Mouse (Mus musculus): ENCODE measurements at regions not wholly inside any gene's neighbourhood (a gene's known extent, or its start where the extent isn't known, plus 50 kb on each side); places are given as distances from the start of the nearest gene placed in this dataset.

DNA sequence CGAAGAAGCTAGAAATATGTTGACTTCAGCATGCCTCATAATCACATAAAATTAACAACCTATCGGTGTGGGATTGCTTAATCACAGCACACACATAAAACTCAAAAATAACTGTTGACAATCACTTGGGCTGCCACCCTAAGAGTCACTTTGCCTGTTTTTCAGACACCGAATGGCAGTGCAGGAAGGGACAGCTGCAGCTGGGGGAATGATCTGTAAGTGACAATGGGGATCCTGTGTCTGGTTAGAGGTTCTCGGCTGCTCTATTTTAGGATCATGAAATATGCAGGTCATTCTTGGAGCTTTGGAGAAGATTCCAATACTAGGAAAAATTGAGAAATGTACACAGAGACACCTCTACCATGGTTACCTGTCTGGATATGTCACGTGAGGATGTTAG is 54.4 kb upstream of the Tcf12 start:
- DNase-seq (ENCODE audit: low read depth, low spot score) (no peak), ATAC-seq (no peak)
- in situ Hi-C loops (cut with MboI; ENCODE audit: low pct_unique_long_range_greater_than_20kb) = no loop called here
- CTCF ChIA-PET = interaction anchor here (0.9 to 1.3 kb wide), 2 partner anchors 13 to 14 kb away, joined by 3 read pairs; no protein-coding TSS in a partner anchor
- H3K27me3 ChIP-seq = no peaks in the 10 kb centered on the region
- POLR2A ChIA-PET = interaction anchor here (0.7 kb wide), 1 partner anchor 11 kb away, joined by 3 read pairs; no protein-coding TSS in a partner anchor
- no peak for TF ChIP-seq CTCF (IDR thresholded peaks at IDR 0.05)

DNA sequence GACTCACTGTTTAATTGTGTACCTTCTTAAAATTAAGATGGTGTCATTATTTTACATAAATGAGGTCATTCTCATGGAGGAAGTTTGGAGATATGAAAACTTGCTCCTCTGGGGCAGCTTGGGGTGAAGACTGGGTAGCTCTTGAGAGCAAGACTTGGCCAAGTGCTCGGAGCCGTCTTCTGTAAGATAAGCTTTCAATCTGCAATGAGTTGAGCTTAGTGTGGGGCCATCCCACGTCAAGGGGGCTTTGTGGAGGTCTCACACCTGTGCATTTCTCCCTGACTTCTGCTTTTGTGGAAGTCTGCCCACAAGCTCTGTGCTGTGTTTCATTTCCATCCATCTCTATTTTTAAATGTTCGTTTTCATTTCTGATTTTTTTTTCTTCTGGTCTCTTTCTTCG is 54.9 kb upstream of the Tcf12 start:
- no peak for ATAC-seq

DNA sequence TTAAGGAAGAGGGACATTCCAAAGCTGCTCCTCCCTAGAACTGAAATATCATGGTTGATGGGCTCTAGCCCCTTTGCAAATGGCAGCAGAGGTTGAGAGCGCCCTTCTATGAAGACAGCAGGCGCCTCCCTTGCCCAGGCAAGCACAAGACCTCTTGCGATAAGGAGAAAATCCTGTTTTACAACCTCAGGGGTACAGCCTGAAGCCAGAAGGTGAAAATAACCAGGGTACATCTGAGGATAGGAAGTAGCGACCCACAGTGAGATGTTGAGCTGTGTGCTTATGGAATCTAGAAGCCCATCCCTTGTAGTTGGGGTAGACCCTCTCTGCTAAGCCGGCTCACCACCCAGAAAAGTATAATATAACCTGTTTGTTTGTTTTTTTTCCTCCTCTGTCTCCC is 57.6 kb upstream of the Tcf12 start:
- no peaks in the 10 kb centered on the region for H3K27me3 ChIP-seq
- ATAC-seq (no peak), DNase-seq (ENCODE audit: low read depth, low spot score) (no peak)
- TF ChIP-seq CTCF (IDR thresholded peaks at IDR 0.05) = no peak
- POLR2A ChIA-PET = no interaction called here
- CTCF ChIA-PET = interaction anchor here (1.5 kb wide), 1 partner anchor 13 kb away, joined by 4 read pairs; no protein-coding TSS in a partner anchor
- in situ Hi-C loops (cut with MboI; ENCODE audit: low pct_unique_long_range_greater_than_20kb) = no loop called here

More for the DNA sequence above, 54.9 kb upstream of the Tcf12 start:
- POLR2A ChIA-PET = no interaction called here
- TF ChIP-seq CTCF (IDR thresholded peaks at IDR 0.05) = no peak
- no peak for DNase-seq (ENCODE audit: low read depth, low spot score)
- H3K27me3 ChIP-seq = no peaks in the 10 kb centered on the region
- in situ Hi-C loops (cut with MboI; ENCODE audit: low pct_unique_long_range_greater_than_20kb) = no loop called here
- CTCF ChIA-PET = interaction anchor here (0.9 to 1.3 kb wide), 2 partner anchors 12 to 14 kb away, joined by 3 read pairs; no protein-coding TSS in a partner anchor

DNA sequence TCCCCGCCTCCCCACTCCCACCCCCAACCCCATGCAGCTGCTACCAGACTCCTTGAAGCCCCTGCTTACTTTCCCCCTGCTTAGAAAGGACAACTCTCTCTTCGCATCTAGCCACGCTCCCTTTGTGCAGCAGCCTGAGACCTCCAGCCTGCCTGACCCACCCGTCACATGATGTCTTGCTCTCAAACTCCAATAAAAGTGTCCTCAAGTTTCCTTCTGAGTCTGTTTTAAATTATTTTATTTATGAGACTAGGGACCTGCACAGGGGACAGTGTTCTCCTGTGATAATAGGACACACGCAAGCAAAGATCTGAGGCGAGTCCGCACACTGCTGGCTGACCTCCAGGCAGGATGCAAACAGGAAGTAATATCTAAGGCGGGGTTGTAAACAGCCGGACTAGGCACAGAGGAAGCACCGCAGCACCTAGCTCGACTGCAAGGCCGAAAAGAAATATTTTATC is 58.1 kb upstream of the Tcf12 start:
- CTCF ChIA-PET = no interaction called here
- DNase-seq (ENCODE audit: low read depth, low spot score) (no peak), ATAC-seq (no peak)
- no peaks in the 10 kb centered on the region for H3K27me3 ChIP-seq
- POLR2A ChIA-PET = no interaction called here
- in situ Hi-C loops (cut with MboI; ENCODE audit: low pct_unique_long_range_greater_than_20kb) = no loop called here
- no peak for TF ChIP-seq CTCF (IDR thresholded peaks at IDR 0.05)

DNA sequence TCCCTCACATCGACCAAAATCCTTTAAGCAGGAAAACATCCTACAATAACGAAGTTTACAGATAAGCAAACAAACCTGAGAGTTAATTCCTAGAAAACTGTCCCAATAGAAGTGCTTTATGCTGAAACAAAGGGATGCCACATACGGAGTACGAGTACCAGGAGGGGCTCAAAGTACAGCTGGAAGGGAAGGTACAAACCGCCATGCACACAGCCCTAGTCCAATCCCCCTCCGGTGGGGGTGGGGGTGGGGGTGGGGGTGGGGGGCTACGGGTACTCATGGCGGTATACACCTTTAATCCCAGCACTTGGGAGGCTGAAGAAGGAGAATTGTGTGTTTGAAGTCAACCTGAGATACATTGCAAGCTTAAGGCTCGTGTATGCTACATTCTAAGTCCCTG is 58.6 kb upstream of the Tcf12 start:
- in situ Hi-C loops (cut with MboI; ENCODE audit: low pct_unique_long_range_greater_than_20kb) = no loop called here
- no peak for TF ChIP-seq CTCF (IDR thresholded peaks at IDR 0.05)
- ChIA-PET POLR2A (no interaction called here), CTCF (no interaction called here)
- DNase-seq (ENCODE audit: low read depth, low spot score) = no peak
- no peak for ATAC-seq
- no peaks in the 10 kb centered on the region for H3K27me3 ChIP-seq

DNA sequence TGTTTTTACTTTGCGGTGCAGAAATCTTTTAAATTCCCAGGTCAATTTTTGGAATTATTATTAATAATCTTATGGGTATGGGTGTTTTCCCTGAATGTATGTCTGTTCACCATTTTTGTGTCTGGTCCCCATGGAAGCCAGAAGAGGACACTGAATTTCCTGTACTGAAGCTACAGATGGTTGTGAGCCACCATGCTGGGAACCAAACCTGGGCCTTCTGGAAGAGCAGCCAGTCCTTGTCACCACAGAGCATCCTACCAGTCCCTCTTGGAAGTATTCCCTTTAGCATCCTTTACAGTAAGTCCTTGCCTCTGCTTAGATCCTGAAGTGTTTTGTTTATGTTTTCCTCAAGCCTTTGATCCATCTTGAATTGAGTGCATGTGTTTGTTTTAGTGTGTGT is 60.7 kb upstream of the Tcf12 start:
- no peak for TF ChIP-seq CTCF (IDR thresholded peaks at IDR 0.05)
- POLR2A ChIA-PET = no interaction called here
- CTCF ChIA-PET = no interaction called here
- in situ Hi-C loops (cut with MboI; ENCODE audit: low pct_unique_long_range_greater_than_20kb) = no loop called here
- no peak for ATAC-seq
- no peak for DNase-seq (ENCODE audit: low read depth, low spot score)
- no peaks in the 10 kb centered on the region for H3K27me3 ChIP-seq

DNA sequence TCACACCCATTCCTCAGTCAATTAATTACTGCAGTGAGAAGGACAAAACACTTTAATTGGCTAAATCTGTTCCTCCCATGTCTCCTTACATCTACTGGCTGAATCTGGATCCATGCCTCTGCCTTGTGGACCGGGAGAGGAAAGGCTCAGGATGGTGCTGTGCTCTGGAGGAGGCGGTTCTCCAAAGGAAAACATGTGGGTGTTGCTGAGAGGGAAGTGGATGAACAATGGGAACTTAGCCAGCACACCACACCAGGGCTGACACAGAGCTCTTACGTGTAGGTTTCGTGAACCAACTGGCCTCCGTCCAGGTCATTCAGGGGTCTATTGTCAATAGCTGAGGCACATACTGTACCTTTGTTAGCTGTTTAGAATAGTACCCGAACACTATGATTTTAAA is 69.3 kb upstream of the Tcf12 start:
- no peaks in the 10 kb centered on the region for H3K27me3 ChIP-seq
- no peak for TF ChIP-seq CTCF (IDR thresholded peaks at IDR 0.05)
- in situ Hi-C loops (cut with MboI; ENCODE audit: low pct_unique_long_range_greater_than_20kb) = no loop called here
- POLR2A ChIA-PET = no interaction called here
- ATAC-seq (no peak), DNase-seq (ENCODE audit: low read depth, low spot score) (no peak)
- CTCF ChIA-PET = interaction anchor here (0.9 to 1.1 kb wide), 2 partner anchors 15 to 29 kb away, joined by 3 read pairs; no protein-coding TSS in a partner anchor

DNA sequence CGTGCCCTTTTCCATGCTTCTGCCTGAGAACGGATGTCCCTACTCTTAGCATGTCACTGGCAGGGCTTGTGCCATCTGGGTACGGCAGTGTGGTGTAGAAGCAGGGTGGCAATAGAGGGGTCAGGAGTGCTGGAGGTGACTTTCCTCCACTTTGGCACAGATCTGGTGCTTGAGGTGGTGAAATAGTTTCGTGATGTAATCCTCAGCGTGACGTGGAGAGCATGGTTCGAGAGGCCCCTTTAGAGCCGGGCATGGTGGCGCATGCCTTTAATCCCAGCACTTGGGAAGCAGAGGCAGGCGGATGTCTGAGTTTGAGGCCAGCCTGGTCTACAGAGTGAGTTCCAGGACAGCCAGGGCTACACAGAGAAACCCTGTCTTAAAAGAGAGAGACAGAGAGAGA is 71.7 kb upstream of the Tcf12 start:
- ATAC-seq = no peak
- TF ChIP-seq CTCF (IDR thresholded peaks at IDR 0.05) = no peak
- DNase-seq (ENCODE audit: low read depth, low spot score) = no peak
- CTCF ChIA-PET = interaction anchor here (1.2 kb wide), 1 partner anchor 8 kb away, joined by 3 read pairs; no protein-coding TSS in a partner anchor
- H3K27me3 ChIP-seq = no peaks in the 10 kb centered on the region
- POLR2A ChIA-PET = no interaction called here
- in situ Hi-C loops (cut with MboI; ENCODE audit: low pct_unique_long_range_greater_than_20kb) = no loop called here

DNA sequence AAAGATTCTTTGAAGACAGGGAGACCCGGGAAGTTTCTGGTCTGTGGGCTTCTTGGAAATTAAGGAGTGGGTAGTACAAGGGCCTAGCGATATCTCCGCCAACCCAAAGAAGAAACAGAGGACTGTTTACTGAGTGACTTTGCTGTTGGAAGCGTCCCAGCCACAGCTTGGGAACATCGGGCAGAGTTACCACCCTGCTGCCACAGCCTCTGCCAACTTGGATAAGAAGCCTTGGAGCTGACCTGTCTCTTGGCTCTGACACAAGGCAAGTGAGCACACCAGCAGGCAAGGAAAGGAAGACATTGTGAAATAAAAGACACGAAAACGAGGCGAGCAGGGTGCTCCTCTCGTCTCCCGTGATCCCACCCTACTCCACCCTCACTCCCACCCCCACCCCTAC is 72.3 kb upstream of the Tcf12 start:
- no peak for ATAC-seq
- no peak for TF ChIP-seq CTCF (IDR thresholded peaks at IDR 0.05)
- H3K27me3 ChIP-seq = no peaks in the 10 kb centered on the region
- DNase-seq (ENCODE audit: low read depth, low spot score) = no peak
- ChIA-PET CTCF (no interaction called here), POLR2A (no interaction called here)
- in situ Hi-C loops (cut with MboI; ENCODE audit: low pct_unique_long_range_greater_than_20kb) = no loop called here

GRCm38 (mm10) chr9:72189867-72190266 is 78.2 kb upstream of the Tcf12 start:
- POLR2A ChIA-PET = no interaction called here
- no peak for TF ChIP-seq CTCF (IDR thresholded peaks at IDR 0.05)
- CTCF ChIA-PET = interaction anchor here (1.2 to 1.3 kb wide), 2 partner anchors 53 to 381 kb away, joined by 3 to 4 read pairs; no protein-coding TSS in a partner anchor
- ATAC-seq (no peak), DNase-seq (ENCODE audit: low read depth, low spot score) (no peak)
- in situ Hi-C loops (cut with MboI; ENCODE audit: low pct_unique_long_range_greater_than_20kb) = loop anchor here (5.0 to 10.0 kb wide), 2 partner anchors 358 to 545 kb away; no protein-coding TSS in a partner anchor
- H3K27me3 ChIP-seq = no peaks in the 10 kb centered on the region

DNA sequence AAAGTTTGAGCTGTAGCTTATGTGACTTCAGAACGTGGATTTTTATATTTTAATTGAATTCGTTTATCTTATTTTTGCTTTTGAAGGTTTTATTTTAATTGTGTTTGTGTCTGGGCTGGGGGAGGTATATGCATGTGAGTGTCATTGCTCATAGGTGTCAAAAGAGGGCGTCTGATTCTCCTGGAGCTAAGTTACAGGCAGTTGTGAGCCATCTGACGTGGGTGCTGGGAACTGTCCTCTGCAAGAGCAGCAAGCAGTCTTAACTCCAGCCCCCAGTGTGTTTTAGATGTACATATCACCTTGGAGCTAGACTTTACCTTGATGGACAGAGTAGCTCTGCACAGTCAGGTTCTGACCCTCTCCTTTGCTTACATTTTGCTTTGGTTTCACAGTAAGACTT is 79.0 kb upstream of the Tcf12 start:
- ATAC-seq (no peak), DNase-seq (ENCODE audit: low read depth, low spot score) (no peak)
- ChIA-PET POLR2A (no interaction called here), CTCF (interaction anchor here (0.6 to 1.3 kb wide), 4 partner anchors 12 to 382 kb away, joined by 3 to 4 read pairs (median 3); no protein-coding TSS in a partner anchor)
- in situ Hi-C loops (cut with MboI; ENCODE audit: low pct_unique_long_range_greater_than_20kb) = loop anchor here (5.0 to 10.0 kb wide), 2 partner anchors 358 to 546 kb away; no protein-coding TSS in a partner anchor
- TF ChIP-seq CTCF (IDR thresholded peaks at IDR 0.05) = no peak
- no peaks in the 10 kb centered on the region for H3K27me3 ChIP-seq

- TF ChIP-seq CTCF (IDR thresholded peaks at IDR 0.05) = no peak
- H3K27me3 ChIP-seq = no peaks in the 10 kb centered on the region
- in situ Hi-C loops (cut with MboI; ENCODE audit: low pct_unique_long_range_greater_than_20kb) = loop anchor here (5.0 to 10.0 kb wide), 2 partner anchors 359 to 546 kb away; no protein-coding TSS in a partner anchor
- no peak for ATAC-seq
- POLR2A ChIA-PET = no interaction called here
- DNase-seq (ENCODE audit: low read depth, low spot score) = no peak
- CTCF ChIA-PET = interaction anchor here (0.6 to 1.3 kb wide), 4 partner anchors 8 to 382 kb away, joined by 3 to 4 read pairs (median 3); no protein-coding TSS in a partner anchor
These were observed 79.4 kb upstream of the Tcf12 start for GRCm38 (mm10) chr9:72191091-72191490.

Measured in Patski (cell line).